Mouse (Mus musculus) ES-E14 (cell line): Measurements from ENCODE around the gene Rpgr. TPM values are rescaled to one million over a fixed set of nuclear protein-coding genes. Genes with fewer than 3 reads are reported as not detected.

Experiments
- DNase-seq: peaks from one replicate; pipeline ENCODE4 v3.0.0-alpha.2; 2013; ENCODE audit warnings: low read depth, low spot score
- H3K27ac ChIP-seq: 2 replicates; pipeline ENCODE4 v1.5.1; 2012; ENCODE audit warnings: low read depth, mild to moderate bottlenecking, low read length, moderate library complexity, mixed read lengths; ENCODE audit not compliant: poor library complexity, insufficient read depth, severe bottlenecking
- H3K36me3 ChIP-seq: 2 replicates; pipeline ENCODE4 v1.6.1; 2012; ENCODE audit warnings: mild to moderate bottlenecking, low read length, moderate library complexity, mixed read lengths; ENCODE audit not compliant: control insufficient read depth, poor library complexity, insufficient read depth, severe bottlenecking
- H3K4me1 ChIP-seq, 2 experiments: fragments of 150-350 bp in 1 of 2; sonication (generic) in 1 of 2; 2 replicates each; pipeline ENCODE4 v1.6.1; 2012; ENCODE audit warnings: low read length in 2 of 2, mild to moderate bottlenecking in 1 of 2, mixed read lengths in 1 of 2; ENCODE audit not compliant: control insufficient read depth in 2 of 2, insufficient read depth in 2 of 2, poor library complexity in 1 of 2
- H3K4me3 ChIP-seq, 2 experiments: fragments of 150-350 bp in 1 of 2; sonication (generic) in 1 of 2; 2 replicates each; pipeline ENCODE4 v1.5.1; 2012; ENCODE audit warnings: low read length in 2 of 2, low read depth in 1 of 2, mild to moderate bottlenecking in 1 of 2, mixed read lengths in 1 of 2; ENCODE audit not compliant: insufficient read depth in 1 of 2, poor library complexity in 1 of 2, severe bottlenecking in 1 of 2
- H3K9ac ChIP-seq: 2 replicates; pipeline ENCODE4 v1.6.1; 2012; ENCODE audit warnings: low read depth, mild to moderate bottlenecking, low read length, mixed read lengths; ENCODE audit not compliant: poor library complexity, insufficient read depth, severe bottlenecking
- H3K9me3 ChIP-seq: fragments of 150-350 bp; sonication (generic); 2 replicates; pipeline ENCODE4 v1.6.1; 2012; ENCODE audit warnings: low read depth, mild to moderate bottlenecking, low read length; ENCODE audit not compliant: control insufficient read depth, insufficient read depth
- CHD2 ChIP-seq: IDR thresholded peaks from 2 replicates; pipeline ENCODE4 v1.6.1; 2014; ENCODE audit warnings: mild to moderate bottlenecking, low read depth, low read length, inconsistent platforms
- HCFC1 ChIP-seq: IDR thresholded peaks from 2 replicates; pipeline ENCODE4 v1.6.1; 2012; ENCODE audit warnings: low read length, inconsistent platforms, borderline replicate concordance; ENCODE audit not compliant: insufficient read depth
- MAFK ChIP-seq: IDR thresholded peaks from 2 replicates; pipeline ENCODE4 v1.6.1; 2014; ENCODE audit warnings: mild to moderate bottlenecking, low read depth, low read length, inconsistent platforms; ENCODE audit not compliant: insufficient read depth
- ZC3H11A ChIP-seq: IDR thresholded peaks from 2 replicates; pipeline ENCODE4 v1.6.1; 2012; ENCODE audit warnings: low read depth, mild to moderate bottlenecking, inconsistent platforms, low read length, borderline replicate concordance
- ZNF384 ChIP-seq: IDR thresholded peaks from 2 replicates; pipeline ENCODE4 v1.6.1; 2012; ENCODE audit warnings: low read depth, low read length, inconsistent platforms
- in situ Hi-C, 2 experiments: fragments of 600-800 bp; cut with MboI; formaldehyde crosslinking; loops; one replicate each; pipeline ENCODE4 v1.15.1; 2025; ENCODE audit warnings: low sequenced_read_pairs in 2 of 2, inconsistent platforms in 1 of 2; ENCODE audit not compliant: unreplicated experiment in 2 of 2
- total RNA-seq: library from RNA; depleted of rRNA; stranded (reverse); fragments of 300-350 nt; gene quantifications from 2 replicates; pipeline ENCODE4 v1.2.3, GENCODE M21; 2012; rRNA removed

Rpgr gene
- total RNA-seq, 1 experiment: 5.1 TPM

GRCm38 (mm10) chrX:10034666-10035065 is 182.1 kb downstream of the Rpgr start:
- no peak overlapping the region for H3K27ac ChIP-seq
- no peak for DNase-seq
- TF ChIP-seq CHD2 (no peak), ZNF384 (no peak), ZC3H11A (no peak), MAFK (no peak), HCFC1 (no peak)
- no peaks in the 10 kb centered on the region for H3K9me3 ChIP-seq
- in situ Hi-C loops: no loop called here
- H3K4me3 ChIP-seq: no peak overlapping the region
- no peaks in the 10 kb centered on the region for H3K36me3 ChIP-seq
- no peaks in the 10 kb centered on the region for H3K4me1 ChIP-seq
- H3K9ac ChIP-seq: no peak overlapping the region

Other genes with a start within 250 kb of the Rpgr start
- gene Srpx, start 99.2 kb downstream of the Rpgr start, total RNA-seq: 0.32 and 0.36 TPM in 2 replicates
- not detected in 2 replicates for gene Otc, start 35.4 kb upstream of the Rpgr start, total RNA-seq